Mouse (Mus musculus) midbrain, postnatal 0 days (tissue): Measurements from ENCODE around the gene Slc6a2. TPM values are rescaled to one million over a fixed set of nuclear protein-coding genes. Genes with fewer than 3 reads are reported as not detected.

ENCODE experiments used
- ATAC-seq: fragments of 200-750 bp; cut with Nextera tagmentation; 2 replicates; pipeline ENCODE4 v1.8.0; 2017; ENCODE audit warnings: moderate number of reproducible peaks, mild to moderate bottlenecking, moderate TSS enrichment, moderate library complexity; ENCODE audit not compliant: low FRiP score
- DNase-seq: peaks from one replicate; pipeline ENCODE4 v3.0.0-alpha.2; 2015; ENCODE audit warnings: low spot score
- H3K27ac ChIP-seq: fragments of 300-500 bp; sonication (generic); 2 replicates; pipeline ENCODE4 v1.5.1; 2014; ENCODE audit warnings: low read depth, mild to moderate bottlenecking, low read length, mixed read lengths
- H3K27me3 ChIP-seq: fragments of 300-500 bp; sonication (generic); 2 replicates; pipeline ENCODE4 v1.6.1; 2014; ENCODE audit warnings: low read length, control low read depth, mixed read lengths; ENCODE audit not compliant: insufficient read depth
- H3K36me3 ChIP-seq: fragments of 300-500 bp; sonication (generic); 2 replicates; pipeline ENCODE4 v1.6.1; 2014; ENCODE audit warnings: low read length, control low read depth, mixed read lengths; ENCODE audit not compliant: insufficient read depth
- H3K4me1 ChIP-seq: fragments of 300-500 bp; sonication (generic); 2 replicates; pipeline ENCODE4 v1.6.1; 2014; ENCODE audit warnings: mild to moderate bottlenecking, control low read depth, antibody characterized with exemption, low read length, mixed read lengths; ENCODE audit not compliant: insufficient read depth
- H3K4me2 ChIP-seq: fragments of 300-500 bp; sonication (generic); 2 replicates; pipeline ENCODE4 v1.6.1; 2014; ENCODE audit warnings: low read depth, mild to moderate bottlenecking, low read length, mixed read lengths; ENCODE audit not compliant: poor library complexity, severe bottlenecking
- H3K4me3 ChIP-seq: fragments of 300-500 bp; sonication (generic); 2 replicates; pipeline ENCODE4 v1.5.1; 2014; ENCODE audit warnings: low read depth, mild to moderate bottlenecking, low read length, moderate library complexity
- H3K9ac ChIP-seq: fragments of 300-500 bp; sonication (generic); replicated peaks from 2 replicates; pipeline ENCODE4 v1.6.1; 2014; ENCODE audit warnings: mild to moderate bottlenecking, low read length, moderate library complexity, mixed read lengths; ENCODE audit not compliant: poor library complexity, severe bottlenecking
- H3K9me3 ChIP-seq: fragments of 300-500 bp; sonication (generic); 2 replicates; pipeline ENCODE4 v1.6.1; 2016; ENCODE audit warnings: low read length, control low read depth
- CTCF ChIP-seq: IDR thresholded peaks from 2 replicates; pipeline ENCODE4 v1.5.1; 2016; ENCODE audit warnings: antibody characterized with exemption, mild to moderate bottlenecking
- WGBS: fragments of 180-500 bp; shearing (Covaris S2); extraction: QIAGEN DNeasy Blood & Tissue Kit; methylation state at CpG from one replicate; pipeline ENCODE4 v1.1.7; 2014; 5-methylcytosine and 5-hydroxymethylcytosine counted together
- polyA plus RNA-seq: library from polyadenylated mRNA; unstranded; fragments of >200 nt; fragmentation: Nextera tagmentation; extraction: Ambion mirVana; gene quantifications from 2 replicates; pipeline ENCODE4 v1.2.1, GENCODE M21; 2015
- total RNA-seq: library from RNA; depleted of rRNA; stranded (reverse); fragments of >200 nt; gene quantifications from 2 replicates; pipeline ENCODE4 v1.2.3, GENCODE M21; 2014

Gene Slc6a2
- total and polyA plus RNA-seq, 2 experiments from 2014 or later = 0.14 to 7.6 TPM

GRCm38 (mm10) chr8:93030664-93031063 is 70.8 kb downstream of the Slc6a2 start:
- no peak for TF ChIP-seq CTCF
- Histone ChIP-seq H3K36me3 (no peaks in the 10 kb centered on the region), H3K9ac (no peak overlapping the region), H3K27ac (no peak overlapping the region), H3K9me3 (no peaks in the 10 kb centered on the region), H3K4me3 (no peak overlapping the region), H3K4me2 (no peak overlapping the region), H3K27me3 (no peaks in the 10 kb centered on the region), H3K4me1 (no peaks in the 10 kb centered on the region)
- 79% methylated on average over 2 of the region's 2 CpGs for WGBS
- DNase-seq (no peak), ATAC-seq (no peak)

DNA sequence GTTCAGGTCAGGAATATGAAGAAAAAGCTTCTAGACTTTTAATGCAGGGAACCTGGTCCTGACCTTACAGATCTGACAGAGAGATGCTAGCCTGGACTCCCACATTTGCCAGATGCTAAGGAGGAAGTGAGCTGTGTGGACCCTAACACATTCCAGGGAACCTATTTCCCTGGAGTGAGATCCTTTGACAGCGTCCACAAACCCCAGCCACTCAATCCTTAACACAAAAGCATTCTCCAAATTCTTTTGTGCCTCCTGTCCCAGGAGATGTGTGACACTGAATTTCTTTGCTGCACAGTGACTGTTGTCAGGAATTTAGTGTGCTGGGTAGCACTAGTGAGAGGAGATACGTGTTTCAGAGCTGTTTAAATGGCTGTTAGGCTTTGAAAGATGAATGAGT is 79.0 kb downstream of the Slc6a2 start:
- Histone ChIP-seq H3K9ac (no peak overlapping the region), H3K4me3 (no peak overlapping the region), H3K9me3 (no peaks in the 10 kb centered on the region), H3K4me2 (no peak overlapping the region), H3K27me3 (no peaks in the 10 kb centered on the region), H3K4me1 (no peaks in the 10 kb centered on the region), H3K27ac (no peak overlapping the region), H3K36me3 (no peaks in the 10 kb centered on the region)
- TF ChIP-seq CTCF = no peak
- WGBS = 7% methylated on average over 2 of the region's 2 CpGs
- no peak for DNase-seq
- no peak for ATAC-seq

- Histone ChIP-seq H3K27ac (no peak overlapping the region), H3K9me3 (no peaks in the 10 kb centered on the region), H3K4me1 (no peaks in the 10 kb centered on the region), H3K27me3 (no peaks in the 10 kb centered on the region), H3K4me3 (no peak overlapping the region), H3K9ac (no peak overlapping the region), H3K4me2 (no peak overlapping the region), H3K36me3 (no peaks in the 10 kb centered on the region)
- no peak for TF ChIP-seq CTCF
- DNase-seq (no peak), ATAC-seq (no peak)
- 78% methylated on average over 2 of the region's 2 CpGs for WGBS
These were observed 80.4 kb downstream of the Slc6a2 start for GRCm38 (mm10) chr8:93040256-93040655.

GRCm38 (mm10) chr8:93040776-93041567 is 81.1 kb downstream of the Slc6a2 start:
- Histone ChIP-seq H3K4me1 (no peaks in the 10 kb centered on the region), H3K27me3 (no peaks in the 10 kb centered on the region), H3K27ac (no peak overlapping the region), H3K4me3 (no peak overlapping the region), H3K9me3 (no peaks in the 10 kb centered on the region), H3K9ac (no peak overlapping the region), H3K4me2 (no peak overlapping the region), H3K36me3 (no peaks in the 10 kb centered on the region)
- no peak for ATAC-seq
- WGBS = 88% methylated on average over 4 of the region's 4 CpGs
- TF ChIP-seq CTCF = no peak
- DNase-seq = no peak

DNA sequence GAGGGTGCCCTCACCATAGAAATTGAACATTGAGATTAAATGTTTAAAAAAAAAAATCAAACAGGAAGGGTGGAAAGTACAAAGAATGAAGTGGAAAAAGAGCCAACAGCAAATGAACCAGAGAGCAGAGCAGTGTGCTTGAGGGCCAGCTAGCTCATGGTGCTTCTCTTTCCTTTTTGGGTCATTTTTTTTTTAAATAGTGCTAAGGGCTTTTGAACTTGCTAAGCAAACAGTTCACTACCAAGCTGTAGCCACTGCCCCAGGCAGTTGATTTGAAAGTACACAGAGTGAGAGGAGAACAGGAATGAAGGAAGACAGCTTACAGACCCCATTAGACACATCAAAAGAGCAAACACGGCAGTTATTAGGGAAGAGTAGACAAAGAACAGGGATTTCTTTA is 83.2 kb downstream of the Slc6a2 start:
- Histone ChIP-seq H3K36me3 (no peaks in the 10 kb centered on the region), H3K4me1 (no peaks in the 10 kb centered on the region), H3K9ac (no peak overlapping the region), H3K27me3 (no peaks in the 10 kb centered on the region), H3K4me2 (no peak overlapping the region), H3K27ac (no peak overlapping the region), H3K4me3 (no peak overlapping the region), H3K9me3 (no peaks in the 10 kb centered on the region)
- no peak for DNase-seq
- ATAC-seq = no peak
- TF ChIP-seq CTCF = no peak
- 14% methylated on average over 1 of the region's 1 CpGs for WGBS

DNA sequence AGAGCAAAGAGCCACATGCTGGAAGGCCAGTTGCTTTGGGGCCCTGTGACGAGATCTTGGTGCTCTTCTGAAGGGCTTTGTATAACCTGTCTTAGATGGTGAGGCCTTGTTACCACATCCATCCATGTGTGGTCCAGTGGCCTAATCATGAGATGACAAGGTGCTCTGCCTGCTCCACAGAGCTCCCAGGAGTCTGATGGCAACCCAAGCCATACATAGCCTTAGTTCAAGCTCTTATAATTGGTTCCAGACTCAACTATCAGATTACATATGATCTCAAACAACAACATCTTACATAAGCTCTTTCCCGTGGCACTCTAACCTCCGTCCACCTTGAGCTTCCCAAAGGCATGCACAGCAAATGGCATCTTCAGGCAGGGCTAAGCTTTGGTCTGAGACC is 88.2 kb downstream of the Slc6a2 start, which contains the start of gene Ces1a:
TSS of gene Ces1a (minus strand) at position 101 of the 400 bp plus-strand sequence.
- 91% methylated on average over 3 of the region's 3 CpGs for WGBS
- H3K4me1 ChIP-seq = no peaks in the 10 kb centered on the region

More for the DNA sequence above, 88.2 kb downstream of the Slc6a2 start, which contains the start of gene Ces1a:
- Histone ChIP-seq H3K9ac (no peak within 1 kb of the TSS), H3K4me2 (no peak within 1 kb of the TSS), H3K9me3 (no peaks in the 10 kb centered on the region), H3K4me3 (no peak within 1 kb of the TSS), H3K27me3 (no peaks in the 10 kb centered on the region), H3K36me3 (no peaks in the 10 kb centered on the region), H3K27ac (no peak within 1 kb of the TSS)
- no peak for ATAC-seq
- no peak for TF ChIP-seq CTCF
- no peak for DNase-seq
